Mouse (Mus musculus): ENCODE data around the gene Pou3f3. TPM values are rescaled to one million over a fixed set of nuclear protein-coding genes. Genes with fewer than 3 reads are reported as not detected.

Pou3f3 gene
- polyA plus RNA-seq, 2 experiments: 0.77 to 3.2 TPM

- Histone ChIP-seq H3K9me3 (ENCODE audit: control insufficient read depth, low read length) (no peaks in the 10 kb centered on the region), H3K4me1 (ENCODE audit: control insufficient read depth, insufficient read depth, low read length) (peaks cover 8% of the 10 kb centered on the region), H3K4me3 (replicated peaks; ENCODE audit: low read length) (peak overlapping the region; percentile 36), H3K27ac (replicated peaks; ENCODE audit: low read depth, low read length) (no peak overlapping the region), H3K27me3 (ENCODE audit: control insufficient read depth, insufficient read depth, low read length) (peaks cover 69% of the 10 kb centered on the region), H3K9ac (ENCODE audit: low read depth, low read length, severe bottlenecking) (peak overlapping the region; percentile 38; the same call in 1 of the 2 replicates), H3K4me2 (replicated peaks; ENCODE audit: low read depth, low read length, severe bottlenecking) (peak overlapping the region; percentile 67), H3K36me3 (ENCODE audit: control insufficient read depth, insufficient read depth, low read length) (no peaks in the 10 kb centered on the region)
- DNase-seq (ENCODE audit: low spot score): peak; percentile 71
- no peak for TF ChIP-seq POLR2A (IDR thresholded peaks at IDR 0.05; ENCODE audit: borderline replicate concordance, extremely low read depth, insufficient read depth, insufficient read length)
- peak; percentile 62; the same call in 1 of the 2 replicates for ATAC-seq (ENCODE audit: low FRiP score, low read depth)
- 5% methylated on average over 16 of the region's 31 CpGs for WGBS
These were observed 18.7 kb downstream of the Pou3f3 start for GRCm38 (mm10) chr1:42714016-42714931.

DNA sequence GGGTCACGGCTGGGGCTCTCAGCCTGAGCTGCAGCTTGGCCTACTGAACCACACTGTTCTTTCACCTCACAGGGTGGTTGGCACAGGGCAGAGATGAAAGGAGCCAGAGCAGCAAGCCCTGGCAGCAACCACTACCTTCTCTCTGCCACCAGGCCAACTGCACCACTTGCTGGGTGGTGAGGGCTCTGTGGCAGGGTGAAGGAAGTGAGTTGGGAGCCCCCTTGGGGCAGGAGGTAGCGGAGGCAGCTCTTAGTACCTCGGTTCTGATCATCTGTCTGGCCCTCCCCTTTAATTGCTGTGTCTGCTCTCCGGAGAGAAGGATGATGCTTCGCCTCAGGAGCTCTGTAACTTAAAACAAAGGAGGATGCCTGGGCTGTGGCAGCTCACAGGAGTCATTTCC is 23.0 kb downstream of the Pou3f3 start:
- TF ChIP-seq POLR2A (IDR thresholded peaks at IDR 0.05; ENCODE audit: borderline replicate concordance, extremely low read depth, insufficient read depth, insufficient read length): no peak
- Histone ChIP-seq H3K27ac (replicated peaks; ENCODE audit: low read depth, low read length) (no peak overlapping the region), H3K4me1 (ENCODE audit: control insufficient read depth, insufficient read depth, low read length) (peaks cover 3% of the 10 kb centered on the region; the same call in 1 of the 2 replicates), H3K9me3 (ENCODE audit: control insufficient read depth, low read length) (no peaks in the 10 kb centered on the region), H3K27me3 (ENCODE audit: control insufficient read depth, insufficient read depth, low read length) (peaks cover 27% of the 10 kb centered on the region), H3K9ac (ENCODE audit: low read depth, low read length, severe bottlenecking) (no peak overlapping the region), H3K4me3 (replicated peaks; ENCODE audit: low read length) (no peak overlapping the region), H3K36me3 (ENCODE audit: control insufficient read depth, insufficient read depth, low read length) (no peaks in the 10 kb centered on the region), H3K4me2 (replicated peaks; ENCODE audit: low read depth, low read length, severe bottlenecking) (no peak overlapping the region)
- WGBS: 11% methylated on average over 5 of the region's 5 CpGs
- DNase-seq (ENCODE audit: low spot score): no peak
- no peak for ATAC-seq (ENCODE audit: low FRiP score, low read depth)

DNA sequence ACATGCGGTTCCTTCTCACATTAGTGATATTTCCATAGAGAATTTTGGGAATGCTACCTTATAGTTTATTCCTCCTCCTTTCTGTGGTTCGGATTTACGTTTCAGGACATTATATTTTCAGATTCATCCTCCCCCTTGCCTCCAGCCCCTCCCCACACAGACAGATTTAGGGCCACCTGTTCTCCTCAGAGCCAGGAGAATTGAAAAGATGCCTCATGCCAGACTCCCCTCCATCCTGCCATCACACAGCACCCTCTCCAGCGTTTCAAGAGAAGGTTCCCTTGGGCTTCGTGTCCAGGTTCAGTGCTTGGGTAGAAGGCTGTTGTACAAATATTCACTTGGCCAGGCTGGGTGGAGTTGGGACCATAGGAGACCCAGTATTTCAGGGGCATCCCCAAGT is 25.8 kb downstream of the Pou3f3 start:
- H3K9me3 ChIP-seq (ENCODE audit: control insufficient read depth, low read length): no peaks in the 10 kb centered on the region
- H3K4me1 ChIP-seq (ENCODE audit: control insufficient read depth, insufficient read depth, low read length): no peaks in the 10 kb centered on the region
- peaks cover 7% of the 10 kb centered on the region; the same call in 1 of the 2 replicates for H3K27me3 ChIP-seq (ENCODE audit: control insufficient read depth, insufficient read depth, low read length)
- H3K27ac ChIP-seq (replicated peaks; ENCODE audit: low read depth, low read length): no peak overlapping the region
- WGBS: 69% methylated on average over 5 of the region's 5 CpGs
- no peak for ATAC-seq (ENCODE audit: low FRiP score, low read depth)
- no peak for DNase-seq (ENCODE audit: low spot score)
- no peaks in the 10 kb centered on the region for H3K36me3 ChIP-seq (ENCODE audit: control insufficient read depth, insufficient read depth, low read length)
- TF ChIP-seq POLR2A (IDR thresholded peaks at IDR 0.05; ENCODE audit: borderline replicate concordance, extremely low read depth, insufficient read depth, insufficient read length): no peak
- no peak overlapping the region for H3K4me3 ChIP-seq (replicated peaks; ENCODE audit: low read length)
- no peak overlapping the region for H3K9ac ChIP-seq (ENCODE audit: low read depth, low read length, severe bottlenecking)
- H3K4me2 ChIP-seq (replicated peaks; ENCODE audit: low read depth, low read length, severe bottlenecking): no peak overlapping the region

GRCm38 (mm10) chr1:42723769-42724300 is 28.3 kb downstream of the Pou3f3 start:
- no peaks in the 10 kb centered on the region for H3K9me3 ChIP-seq (ENCODE audit: control insufficient read depth, low read length)
- no peak overlapping the region for H3K9ac ChIP-seq (ENCODE audit: low read depth, low read length, severe bottlenecking)
- peaks cover 2% of the 10 kb centered on the region; the same call in 1 of the 2 replicates for H3K27me3 ChIP-seq (ENCODE audit: control insufficient read depth, insufficient read depth, low read length)
- 83% methylated on average over 1 of the region's 1 CpGs for WGBS
- ATAC-seq (ENCODE audit: low FRiP score, low read depth) (no peak), DNase-seq (ENCODE audit: low spot score) (no peak)
- no peaks in the 10 kb centered on the region for H3K36me3 ChIP-seq (ENCODE audit: control insufficient read depth, insufficient read depth, low read length)
- no peak overlapping the region for H3K4me3 ChIP-seq (replicated peaks; ENCODE audit: low read length)
- no peak overlapping the region for H3K4me2 ChIP-seq (replicated peaks; ENCODE audit: low read depth, low read length, severe bottlenecking)
- H3K4me1 ChIP-seq (ENCODE audit: control insufficient read depth, insufficient read depth, low read length): no peaks in the 10 kb centered on the region
- no peak overlapping the region for H3K27ac ChIP-seq (replicated peaks; ENCODE audit: low read depth, low read length)
- no peak for TF ChIP-seq POLR2A (IDR thresholded peaks at IDR 0.05; ENCODE audit: borderline replicate concordance, extremely low read depth, insufficient read depth, insufficient read length)

DNA sequence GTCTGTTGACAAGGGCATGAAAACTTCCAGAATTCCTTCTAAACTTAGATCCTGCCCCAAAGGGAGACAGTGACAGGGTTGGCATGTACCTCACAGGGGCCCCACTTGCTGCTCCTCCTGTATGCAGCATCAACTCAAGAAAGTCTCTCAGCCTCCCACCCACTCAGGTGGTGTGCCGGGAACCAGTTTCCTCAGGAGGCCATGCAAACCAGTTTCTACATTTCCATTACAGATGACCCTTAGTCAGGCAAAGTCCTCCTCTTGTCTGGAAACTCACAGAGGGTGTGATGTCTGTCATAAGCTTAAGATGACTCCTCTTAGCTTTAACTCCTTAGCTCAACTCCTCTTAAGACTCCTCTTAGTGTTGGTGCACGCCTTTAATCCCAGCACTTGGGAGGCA is 29.3 kb downstream of the Pou3f3 start:
- H3K9ac ChIP-seq (ENCODE audit: low read depth, low read length, severe bottlenecking): no peak overlapping the region
- H3K4me2 ChIP-seq (replicated peaks; ENCODE audit: low read depth, low read length, severe bottlenecking): no peak overlapping the region
- no peaks in the 10 kb centered on the region for H3K36me3 ChIP-seq (ENCODE audit: control insufficient read depth, insufficient read depth, low read length)
- H3K27me3 ChIP-seq (ENCODE audit: control insufficient read depth, insufficient read depth, low read length): no peaks in the 10 kb centered on the region
- DNase-seq (ENCODE audit: low spot score) (no peak), ATAC-seq (ENCODE audit: low FRiP score, low read depth) (no peak)
- no peak for TF ChIP-seq POLR2A (IDR thresholded peaks at IDR 0.05; ENCODE audit: borderline replicate concordance, extremely low read depth, insufficient read depth, insufficient read length)
- WGBS: 72% methylated on average over 2 of the region's 2 CpGs
- H3K27ac ChIP-seq (replicated peaks; ENCODE audit: low read depth, low read length): no peak overlapping the region
- no peaks in the 10 kb centered on the region for H3K4me1 ChIP-seq (ENCODE audit: control insufficient read depth, insufficient read depth, low read length)
- no peak overlapping the region for H3K4me3 ChIP-seq (replicated peaks; ENCODE audit: low read length)
- H3K9me3 ChIP-seq (ENCODE audit: control insufficient read depth, low read length): no peaks in the 10 kb centered on the region

Measured in limb, embryonic 14.5 days (tissue).